In genomic region chr13:56631332-56631731, GRCm38 (mm10) we compare ENCODE assay signal across 19 mouse cellular contexts. TPM values are rescaled to one million over a fixed set of nuclear protein-coding genes. Genes with fewer than 3 reads are reported as not detected.
DNase-seq lines count a peak whose midpoint lies in the region; ATAC-seq lines count a peak whose summit lies in the region.
"Had no signal": no experiment of that assay in that cellular context is flagged by ENCODE, and none has a peak within 500 bp of the region (broad histone marks: within the 10 kb centered on the region; RNA-seq: fewer than 3 reads in every experiment).

No protein-coding gene starts in this region.

- no peaks in the 10 kb centered on the region for H3K36me3 ChIP-seq in lung, embryonic 15.5 days
- H3K36me3 ChIP-seq in intestine, embryonic 16.5 days (ENCODE audit: control insufficient read depth, insufficient read depth, low read length): peaks cover 5% of the 10 kb centered on the region; the same call in 1 of the 2 replicates
- H3K36me3 ChIP-seq in stomach, embryonic 16.5 days (ENCODE audit: control insufficient read depth, insufficient read depth, low read length): peaks cover 3% of the 10 kb centered on the region; the same call in 1 of the 2 replicates
- H3K36me3 ChIP-seq: forebrain, embryonic 12.5 days; G1E; midbrain, embryonic 10.5 days; neural tube, embryonic 15.5 days had no signal

- WGBS in lung, embryonic 15.5 days: 42% methylated on average over 7 of the region's 7 CpGs
- 59% methylated on average over 7 of the region's 7 CpGs for WGBS in intestine, embryonic 16.5 days
- 49% methylated on average over 7 of the region's 7 CpGs for whole genome bisulfite sequencing in stomach, embryonic 16.5 days

- no peak for ATAC-seq in lung, embryonic 15.5 days (ENCODE audit: borderline replicate concordance, extremely low read depth, low FRiP score, low TSS enrichment)
- ATAC-seq in common myeloid progenitor, adult 5-6 weeks (replicated peaks; ENCODE audit: low read depth, poor library complexity, severe bottlenecking): peak; percentile 56; the same call in 1 of the 2 replicates
- ATAC-seq in intestine, embryonic 16.5 days: no peak
- ATAC-seq in stomach, embryonic 16.5 days (ENCODE audit: insufficient read depth, low FRiP score): no peak
- ATAC-seq: hindbrain, embryonic 16.5 days had no signal

- no peaks in the 10 kb centered on the region for H3K27me3 ChIP-seq in lung, embryonic 15.5 days
- H3K27me3 ChIP-seq in intestine, embryonic 16.5 days (replicated peaks; ENCODE audit: control insufficient read depth, insufficient read depth, low read length): no peaks in the 10 kb centered on the region
- H3K27me3 ChIP-seq in stomach, embryonic 16.5 days (ENCODE audit: control insufficient read depth, insufficient read depth, low read length): no peaks in the 10 kb centered on the region
- H3K27me3 ChIP-seq: forebrain, embryonic 12.5 days; limb, embryonic 15.5 days; neural tube, embryonic 15.5 days had no signal

- H3K4me1 ChIP-seq in lung, embryonic 15.5 days: peaks cover 67% of the 10 kb centered on the region
- H3K4me1 ChIP-seq in intestine, embryonic 16.5 days (ENCODE audit: control insufficient read depth, insufficient read depth, low read length): peaks cover 49% of the 10 kb centered on the region
- H3K4me1 ChIP-seq in stomach, embryonic 16.5 days (ENCODE audit: control insufficient read depth, insufficient read depth, low read length): peaks cover 45% of the 10 kb centered on the region

- DNase-seq in lung, adult 18-20 months: no peak
- DNase-seq in adrenal gland, adult 2 months: no peak
- no peak for DNase-seq in liver
- DNase-seq: cerebellum, postnatal 10 days; heart, postnatal 10 days; liver, postnatal 0 days; right cerebral cortex, postnatal 25 days; thymus, adult 18-20 months had no signal

- peak overlapping the region; percentile 21; the same call in 1 of the 2 replicates for H3K27ac ChIP-seq in lung, embryonic 15.5 days
- H3K27ac ChIP-seq in intestine, embryonic 16.5 days (ENCODE audit: low read length): peak overlapping the region; percentile 78; the same call in 1 of the 2 replicates
- peak overlapping the region; percentile 35; the same call in 1 of the 2 replicates for H3K27ac ChIP-seq in stomach, embryonic 16.5 days (ENCODE audit: low read length)
- H3K27ac ChIP-seq: forebrain, embryonic 12.5 days; heart, adult 2 months; midbrain, embryonic 10.5 days; neural tube, embryonic 15.5 days had no signal

- no peak overlapping the region for H3K4me2 ChIP-seq in lung, embryonic 15.5 days
- H3K4me2 ChIP-seq in intestine, embryonic 16.5 days (ENCODE audit: low read depth, low read length): no peak overlapping the region
- H3K4me2 ChIP-seq in stomach, embryonic 16.5 days (ENCODE audit: low read depth, low read length): no peak overlapping the region
- H3K4me2 ChIP-seq: forebrain, embryonic 12.5 days; limb, embryonic 15.5 days; neural tube, embryonic 15.5 days had no signal

- H3K9me3 ChIP-seq in lung, embryonic 15.5 days: no peaks in the 10 kb centered on the region
- H3K9me3 ChIP-seq in intestine, embryonic 16.5 days (ENCODE audit: control insufficient read depth, low read length): no peaks in the 10 kb centered on the region
- H3K9me3 ChIP-seq in stomach, embryonic 16.5 days (replicated peaks; ENCODE audit: control insufficient read depth, low read length): no peaks in the 10 kb centered on the region
- H3K9me3 ChIP-seq: forebrain, embryonic 12.5 days; limb, embryonic 15.5 days; midbrain, embryonic 10.5 days; neural tube, embryonic 15.5 days had no signal

- H3K9ac ChIP-seq in lung, embryonic 15.5 days: no peak overlapping the region
- H3K9ac ChIP-seq in intestine, embryonic 16.5 days (ENCODE audit: low read depth, low read length): no peak overlapping the region
- H3K9ac ChIP-seq in stomach, embryonic 16.5 days (ENCODE audit: low read length): no peak overlapping the region
- H3K9ac ChIP-seq: forebrain, embryonic 12.5 days; limb, embryonic 15.5 days; liver, postnatal 0 days; neural tube, embryonic 15.5 days had no signal

- no peak overlapping the region for H3K4me3 ChIP-seq in lung, embryonic 15.5 days
- H3K4me3 ChIP-seq in intestine, embryonic 16.5 days (ENCODE audit: low read length): no peak overlapping the region
- no peak overlapping the region for H3K4me3 ChIP-seq in stomach, embryonic 16.5 days (replicated peaks; ENCODE audit: low read length)
- H3K4me3 ChIP-seq: forebrain, embryonic 12.5 days; heart, adult 2 months; limb, embryonic 15.5 days; midbrain, embryonic 10.5 days; neural tube, embryonic 15.5 days had no signal

RNA-seq across cellular contexts. Expression of gene Tgfbi, which starts 22.0 kb away (rescaled TPM):
- polyA plus RNA-seq in lung, embryonic 15.5 days (2015; fragmentation: Nextera tagmentation; extraction: Ambion mirVana): 189 TPM in 2 replicates
- total RNA-seq in common myeloid progenitor, adult 5-6 weeks (2017): 5.5 and 7.2 TPM in 2 replicates
- 122 and 124 TPM in 2 replicates for polyA plus RNA-seq in intestine, embryonic 16.5 days (2015; fragmentation: Nextera tagmentation; extraction: Ambion mirVana)
- 180 and 191 TPM in 2 replicates for polyA plus RNA-seq in stomach, embryonic 16.5 days (2015; fragmentation: Nextera tagmentation; extraction: Ambion mirVana)
- 10 to 100 TPM; 30.7 to 69.6 TPM for total RNA-seq in adrenal gland, adult 2 months (2021)
- polyA plus RNA-seq in adrenal gland, adult 2 months (2012; rRNA removed): 80.5 and 129 TPM in 2 replicates
- total RNA-seq: G1E had no signal

Comparison
In these comparisons a context has a peak if more than half of its experiments do, and no peak if none do; other contexts are left out.
1. H3K27ac ChIP-seq: peak in every context shown above with its lines; median percentile 78 in intestine, embryonic 16.5 days; 35 in stomach, embryonic 16.5 days; 21 in lung, embryonic 15.5 days.